Mouse (Mus musculus) thymus, postnatal 36 days (tissue): Measurements from ENCODE around the gene Pih1h3b.

Experiments used
- DNase-seq, 2 experiments: peaks; one replicate each; pipeline ENCODE4 v3.0.0; 2022; ENCODE audit warnings: mixed read lengths in 2 of 2

The Pih1h3b gene

GRCm38 (mm10) chrX:140062135-140062975 is at the start of gene Pih1h3b, which contains the start of gene Nup62cl:
Pih1h3b (plus strand) TSS chrX:140062879.
Nup62cl (minus strand) TSS chrX:140062712.
- peak in 1 of 2 experiments; percentile 11 for DNase-seq

- DNase-seq, result peak in 1 of 2 experiments; percentile 4
These were observed 1.5 kb upstream of the Pih1h3b start for GRCm38 (mm10) chrX:140060886-140061874.

- DNase-seq, result no peak
These were observed 19.9 kb downstream of the Pih1h3b start for GRCm38 (mm10) chrX:140082535-140082934.

GRCm38 (mm10) chrX:140094066-140094465 is 31.4 kb downstream of the Pih1h3b start:
- no peak for DNase-seq
